Comparison of ENCODE assay signal across 9 mouse cellular contexts in genomic region chr2:156614661-156615654, GRCm38 (mm10). TPM values are rescaled to one million over a fixed set of nuclear protein-coding genes. Genes with fewer than 3 reads are reported as not detected.
A peak's percentile ranks its signal among the peaks of the same experiment; 100 is the strongest.
DNase-seq lines count a peak whose midpoint lies in the region; ATAC-seq and TF ChIP-seq lines count a peak whose summit lies in the region.
"Had no signal": no experiment of that assay in that cellular context is flagged by ENCODE, and none has a peak within 500 bp of the region (broad histone marks: within the 10 kb centered on the region; RNA-seq: fewer than 3 reads in every experiment).

No protein-coding gene starts in this region.

- peak overlapping the region; percentile 15 for H3K4me2 ChIP-seq in heart, embryonic 11.5 days
- H3K4me2 ChIP-seq in embryonic facial prominence, embryonic 13.5 days: peak overlapping the region; percentile 98
- H3K4me2 ChIP-seq in stomach, embryonic 15.5 days: peak overlapping the region; percentile 98

- ATAC-seq in heart, embryonic 11.5 days (replicated peaks; ENCODE audit: insufficient number of reproducible peaks, low FRiP score, low TSS enrichment): no peak
- no peak for ATAC-seq in embryonic facial prominence, embryonic 13.5 days (ENCODE audit: insufficient number of reproducible peaks, insufficient read depth, low FRiP score, low TSS enrichment, low read depth)
- ATAC-seq in stomach, embryonic 15.5 days (ENCODE audit: insufficient read depth, low FRiP score, low read depth): no peak
- ATAC-seq in granulocyte monocyte progenitor cell, adult 5-6 weeks (replicated peaks; ENCODE audit: poor library complexity, severe bottlenecking): no peak

- 11% methylated on average over 31 of the region's 31 CpGs for WGBS in heart, embryonic 11.5 days (ENCODE audit: insufficient replicate concordance)
- 7% methylated on average over 31 of the region's 31 CpGs for WGBS in embryonic facial prominence, embryonic 13.5 days
- 10% methylated on average over 31 of the region's 31 CpGs for WGBS in limb, embryonic 10.5 days
- WGBS in stomach, embryonic 15.5 days: 9% methylated on average over 31 of the region's 31 CpGs

- no peaks in the 10 kb centered on the region for H3K9me3 ChIP-seq in heart, embryonic 11.5 days (replicated peaks; ENCODE audit: control insufficient read depth, low read length)
- H3K9me3 ChIP-seq in E14TG2a.4 (ENCODE audit: low read length): no peaks in the 10 kb centered on the region
- H3K9me3 ChIP-seq in embryonic facial prominence, embryonic 13.5 days: no peaks in the 10 kb centered on the region
- H3K9me3 ChIP-seq in limb, embryonic 10.5 days (replicated peaks): no peaks in the 10 kb centered on the region
- H3K9me3 ChIP-seq in stomach, embryonic 15.5 days: no peaks in the 10 kb centered on the region

- intact Hi-C loops in heart, postnatal 10 days (cut with DNase I): no loop called here

- peaks cover 82% of the 10 kb centered on the region for H3K27me3 ChIP-seq in heart, embryonic 11.5 days (ENCODE audit: control insufficient read depth, insufficient read depth, low read length)
- H3K27me3 ChIP-seq in E14TG2a.4 (ENCODE audit: insufficient read depth, low read length): peaks cover 67% of the 10 kb centered on the region
- H3K27me3 ChIP-seq in embryonic facial prominence, embryonic 13.5 days: peaks cover 94% of the 10 kb centered on the region
- peaks cover 100% of the 10 kb centered on the region for H3K27me3 ChIP-seq in limb, embryonic 10.5 days (ENCODE audit: low read depth, poor library complexity, severe bottlenecking)
- H3K27me3 ChIP-seq in stomach, embryonic 15.5 days (replicated peaks): peaks cover 63% of the 10 kb centered on the region

- no peak overlapping the region for H3K27ac ChIP-seq in heart, embryonic 11.5 days (ENCODE audit: low read depth, low read length)
- H3K27ac ChIP-seq in embryonic facial prominence, embryonic 13.5 days: no peak overlapping the region
- H3K27ac ChIP-seq in limb, embryonic 10.5 days: no peak overlapping the region
- H3K27ac ChIP-seq in stomach, embryonic 15.5 days: no peak overlapping the region

- no peak for DNase-seq in heart, postnatal 10 days
- DNase-seq in limb, embryonic 10.5 days (ENCODE audit: low spot score): peak; percentile 42
- no peak for DNase-seq in adipocyte (ENCODE audit: low spot score)

- H3K36me3 ChIP-seq in heart, embryonic 11.5 days (ENCODE audit: control insufficient read depth, insufficient read depth, low read length): no peaks in the 10 kb centered on the region
- H3K36me3 ChIP-seq in E14TG2a.4 (ENCODE audit: insufficient read depth, low read length): no peaks in the 10 kb centered on the region
- no peaks in the 10 kb centered on the region for H3K36me3 ChIP-seq in embryonic facial prominence, embryonic 13.5 days
- no peaks in the 10 kb centered on the region for H3K36me3 ChIP-seq in limb, embryonic 10.5 days
- H3K36me3 ChIP-seq in stomach, embryonic 15.5 days: no peaks in the 10 kb centered on the region
- H3K36me3 ChIP-seq: G1E had no signal

- TF ChIP-seq CTCF in E14TG2a.4 (conservative IDR thresholded peaks at IDR 0.05; ENCODE audit: low read length): no peak

- H3K4me3 ChIP-seq in heart, embryonic 11.5 days (ENCODE audit: low read depth, low read length): peak overlapping the region; percentile 68; the same call in 1 of the 2 replicates
- peak overlapping the region; percentile 94 for H3K4me3 ChIP-seq in E14TG2a.4 (replicated peaks; ENCODE audit: low read length)
- H3K4me3 ChIP-seq in embryonic facial prominence, embryonic 13.5 days: peak overlapping the region; percentile 79
- peak overlapping the region; percentile 70 for H3K4me3 ChIP-seq in limb, embryonic 10.5 days
- H3K4me3 ChIP-seq in stomach, embryonic 15.5 days (replicated peaks): peak overlapping the region; percentile 63

- H3K4me1 ChIP-seq in heart, embryonic 11.5 days (ENCODE audit: control insufficient read depth, insufficient read depth, low read length): peaks cover 6% of the 10 kb centered on the region
- H3K4me1 ChIP-seq in E14TG2a.4 (replicated peaks; ENCODE audit: low read depth, low read length): peaks cover 66% of the 10 kb centered on the region
- H3K4me1 ChIP-seq in embryonic facial prominence, embryonic 13.5 days: peaks cover 25% of the 10 kb centered on the region
- H3K4me1 ChIP-seq in limb, embryonic 10.5 days: peaks cover 26% of the 10 kb centered on the region
- peaks cover 13% of the 10 kb centered on the region; the same call in 1 of the 2 replicates for H3K4me1 ChIP-seq in stomach, embryonic 15.5 days

- no peak overlapping the region for H3K9ac ChIP-seq in heart, embryonic 11.5 days (ENCODE audit: low read depth, low read length)
- H3K9ac ChIP-seq in embryonic facial prominence, embryonic 13.5 days: no peak overlapping the region
- H3K9ac ChIP-seq in stomach, embryonic 15.5 days: no peak overlapping the region

RNA-seq across cellular contexts. Expression of gene Dlgap4, which starts 1.5 kb away (rescaled TPM):
- polyA plus RNA-seq in heart, embryonic 11.5 days (2014; fragmentation: Nextera tagmentation; extraction: Ambion mirVana): 70.5 and 76.3 TPM in 2 replicates
- total RNA-seq in heart, postnatal 10 days (2021): 10 to 100 TPM; 45.2 to 46.7 TPM
- 89.7 and 98.3 TPM in 2 replicates for polyA plus RNA-seq in embryonic facial prominence, embryonic 13.5 days (2015; fragmentation: Nextera tagmentation; extraction: Ambion mirVana)
- polyA plus RNA-seq in limb, embryonic 10.5 days (2016; fragmentation: Nextera tagmentation; extraction: Ambion mirVana): 116 and 124 TPM in 2 replicates
- polyA plus RNA-seq in stomach, embryonic 15.5 days (2015; fragmentation: Nextera tagmentation; extraction: Ambion mirVana): 56.3 and 57.0 TPM in 2 replicates
- total RNA-seq in granulocyte monocyte progenitor cell, adult 5-6 weeks (2014; fragmentation: Nextera tagmentation): 21.3 and 24.6 TPM in 2 replicates
- 3.7 and 14.7 TPM in 2 replicates for total RNA-seq in granulocyte monocyte progenitor cell, adult 5-6 weeks (2017)

Comparison
In these comparisons a context has a peak if more than half of its experiments do, and no peak if none do; other contexts are left out.
1. H3K4me2 ChIP-seq: peak in every context shown above with its lines; median percentile 98 in embryonic facial prominence, embryonic 13.5 days; 98 in stomach, embryonic 15.5 days; 15 in heart, embryonic 11.5 days.